Mouse (Mus musculus): Measurements from ENCODE around the gene Scamp1. TPM values are rescaled to one million over a fixed set of nuclear protein-coding genes. Genes with fewer than 3 reads are reported as not detected.

Scamp1 gene
- polyA plus RNA-seq, 1 experiment from 2014 or later = 12.9 TPM

Other genes starting within 250 kb of the Scamp1 start
- 5.2 and 5.8 TPM in 2 replicates for gene Lhfpl2, start 228.1 kb downstream of the Scamp1 start, polyA plus RNA-seq (2015; fragmentation: Nextera tagmentation; extraction: Ambion mirVana)
- gene Ap3b1, start 73.1 kb upstream of the Scamp1 start, polyA plus RNA-seq (2015; fragmentation: Nextera tagmentation; extraction: Ambion mirVana) = 35.6 and 40.1 TPM in 2 replicates

All from thymus, postnatal 0 days (tissue).